Mouse (Mus musculus) neural tube, embryonic 10.5 days (tissue): ENCODE measurements around the gene Cbr4.

Experiments
- DNase-seq: peaks from one replicate; pipeline ENCODE4 v3.0.0-alpha.2; 2017; ENCODE audit warnings: low spot score; ENCODE audit errors: extremely low spot score

The Cbr4 gene

DNA sequence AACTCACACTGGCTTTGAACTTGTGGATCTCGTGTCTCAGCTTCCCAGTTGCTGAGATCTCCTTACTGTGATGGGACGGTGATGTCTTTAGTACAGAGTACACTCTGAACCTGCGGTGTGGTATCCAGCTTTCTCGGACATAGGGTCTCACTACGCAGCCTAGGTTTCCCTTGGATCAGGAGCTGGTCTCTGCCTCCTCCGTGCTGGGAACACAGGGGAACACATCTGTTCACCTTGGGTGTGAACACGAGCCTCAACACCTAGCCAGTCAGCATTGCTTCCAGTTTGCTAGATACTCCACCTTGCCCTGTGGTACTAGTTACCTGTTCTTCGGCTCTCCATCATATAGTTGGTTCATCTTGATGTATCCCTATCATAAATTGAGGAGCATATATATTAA is 1.1 kb downstream of the Cbr4 start:
- DNase-seq: no peak

DNA sequence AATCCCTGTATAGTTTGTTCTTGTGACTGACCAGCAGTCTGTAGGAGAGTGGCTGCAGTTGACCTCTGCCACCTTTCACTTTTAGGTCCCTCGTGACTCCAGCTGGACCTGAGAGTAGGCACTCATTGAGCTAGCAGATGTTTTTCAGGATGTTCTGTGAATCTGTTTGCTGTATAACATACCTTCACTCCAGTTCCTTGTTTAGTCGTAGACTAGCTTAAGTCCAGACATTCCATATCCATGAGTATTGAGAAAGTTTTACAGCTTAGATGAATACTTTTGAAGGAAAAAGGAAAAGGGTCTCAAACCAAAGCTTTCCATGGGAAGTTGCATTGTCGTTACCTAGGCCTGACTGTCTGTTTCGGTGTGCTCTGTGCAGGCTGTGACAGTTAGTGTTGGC is 9.6 kb downstream of the Cbr4 start:
- DNase-seq: no peak

DNA sequence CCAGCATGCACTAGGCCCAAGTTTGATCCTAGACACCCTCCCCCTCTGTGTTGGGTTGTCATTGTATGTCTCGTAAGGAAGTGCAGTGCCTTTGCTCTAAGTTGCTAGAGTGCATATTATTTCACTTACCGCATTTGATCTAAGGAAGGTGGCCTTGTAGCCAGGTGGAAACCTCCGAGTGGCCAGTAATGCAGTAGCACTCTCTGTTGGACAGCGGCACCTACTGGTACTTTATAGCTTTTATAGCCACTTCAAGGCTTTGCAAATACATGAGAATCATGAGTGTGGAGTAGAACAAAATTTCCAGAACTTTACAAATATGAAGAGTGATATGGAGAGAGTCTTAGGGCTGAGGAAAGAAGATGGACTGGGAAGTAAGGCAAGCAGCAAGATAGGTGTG is 11.5 kb downstream of the Cbr4 start:
- DNase-seq: no peak

DNA sequence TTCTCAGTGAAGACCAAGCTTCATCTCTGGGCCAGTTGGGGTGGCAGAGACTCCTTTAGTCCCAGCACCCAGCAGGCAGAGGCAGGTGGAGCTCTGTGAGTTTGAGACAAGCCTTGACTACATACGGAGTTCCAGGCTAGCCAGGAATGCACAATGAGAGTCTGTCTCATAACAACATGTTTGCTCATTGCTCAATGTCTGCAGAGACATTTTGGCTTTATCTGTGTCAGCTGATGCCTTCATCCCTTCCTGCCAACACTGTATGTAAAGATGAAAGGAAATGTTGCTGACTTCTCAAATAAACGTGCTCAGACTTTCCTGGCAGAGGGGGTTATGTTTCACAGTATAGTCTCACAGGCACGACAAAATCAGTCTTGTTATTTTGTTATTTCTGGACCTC is 13.4 kb downstream of the Cbr4 start:
- DNase-seq: no peak

DNA sequence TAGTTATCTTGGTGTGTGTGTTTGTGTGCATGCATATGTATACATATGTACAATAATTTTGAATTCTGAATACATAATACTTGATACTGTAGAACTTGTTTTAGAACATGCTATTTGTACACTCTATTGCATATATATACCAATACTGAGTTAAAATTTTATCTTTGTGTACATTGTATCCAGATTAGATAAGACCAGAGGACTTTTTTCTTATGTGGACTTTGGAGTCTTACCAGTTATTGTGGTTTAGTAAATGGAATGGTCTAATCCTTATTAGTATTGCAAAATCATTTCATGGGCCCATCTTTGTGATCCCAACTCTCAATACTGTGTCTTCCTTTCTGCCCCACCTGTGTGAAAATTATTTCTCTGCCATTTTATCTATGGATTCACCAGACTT is 14.7 kb downstream of the Cbr4 start:
- DNase-seq: no peak

DNA sequence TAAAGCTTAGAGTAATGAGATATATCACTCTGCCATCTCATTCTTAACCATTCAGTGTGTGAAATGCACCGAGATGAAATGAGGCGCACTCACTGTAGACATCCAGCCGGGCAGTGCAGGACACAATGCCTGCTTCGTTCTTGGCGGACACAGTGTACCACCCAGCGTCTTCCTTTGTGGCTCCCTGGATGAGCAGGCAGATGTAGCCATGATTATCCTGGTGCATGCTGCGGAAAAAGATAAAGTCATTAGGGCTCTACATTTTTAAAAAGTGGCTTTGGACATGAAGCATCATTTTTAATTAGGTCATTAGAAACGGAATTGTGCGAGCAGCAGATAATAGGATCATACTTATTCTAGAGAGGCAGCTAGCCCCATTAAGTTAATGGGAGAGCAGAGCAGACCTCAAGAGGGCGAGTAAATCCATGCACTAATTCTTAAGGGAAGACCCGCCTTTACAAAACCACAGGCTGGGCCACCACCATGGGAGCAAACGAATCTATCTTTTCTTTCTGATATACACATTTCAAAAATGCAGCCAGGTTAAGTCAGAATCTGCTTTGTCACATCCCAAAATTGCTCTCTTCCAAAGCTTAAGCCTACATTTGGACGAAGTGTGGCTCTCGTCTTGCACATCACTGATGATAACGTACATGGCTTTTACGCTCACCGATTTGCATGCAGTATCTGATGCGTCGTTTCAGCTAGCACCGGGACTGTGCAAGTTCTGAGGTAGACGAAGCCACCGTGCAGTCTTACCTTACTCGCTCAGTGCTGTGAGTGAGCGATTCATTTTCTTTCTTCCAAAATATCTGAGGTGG is 27.8 kb downstream of the Cbr4 start:
- DNase-seq: no peak

DNA sequence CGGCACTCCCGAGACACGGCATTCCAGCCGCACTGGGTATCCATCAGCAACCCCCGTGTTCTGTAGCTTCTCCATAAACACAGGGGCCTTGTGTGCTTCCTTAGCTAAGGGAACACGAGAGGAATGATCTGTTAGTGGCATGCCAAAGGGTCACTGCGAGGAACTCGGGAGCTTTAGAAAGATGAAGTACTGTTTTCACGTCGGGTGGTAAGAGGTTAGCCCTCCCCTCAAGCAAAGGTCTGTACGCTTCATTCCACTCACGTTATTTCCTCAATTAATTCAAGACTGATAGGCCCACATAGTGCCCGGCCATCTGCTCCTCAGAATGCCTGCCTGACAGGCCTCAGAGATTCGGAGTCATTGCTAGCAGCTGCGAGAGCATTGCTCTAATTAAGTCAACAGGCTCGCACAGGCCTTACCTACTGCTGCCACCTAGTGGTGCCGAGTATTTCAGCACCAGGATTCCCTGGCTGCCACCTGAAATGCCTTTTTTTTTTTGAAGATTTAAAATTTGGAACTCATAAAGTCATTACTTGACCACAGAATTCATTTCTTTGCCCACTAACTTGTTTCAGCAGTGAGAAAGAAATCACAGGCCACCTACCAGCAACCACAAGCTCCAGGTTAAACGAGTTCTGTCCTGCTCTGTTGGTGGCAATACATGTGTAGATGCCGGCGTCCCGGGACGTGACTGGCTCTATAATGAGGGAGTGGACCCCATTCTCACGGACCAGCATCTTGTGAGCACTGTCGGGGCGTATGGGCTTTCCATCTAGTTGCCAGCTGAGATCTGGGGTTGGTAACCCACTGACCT is 28.6 kb downstream of the Cbr4 start:
- peak; percentile 86 for DNase-seq

DNA sequence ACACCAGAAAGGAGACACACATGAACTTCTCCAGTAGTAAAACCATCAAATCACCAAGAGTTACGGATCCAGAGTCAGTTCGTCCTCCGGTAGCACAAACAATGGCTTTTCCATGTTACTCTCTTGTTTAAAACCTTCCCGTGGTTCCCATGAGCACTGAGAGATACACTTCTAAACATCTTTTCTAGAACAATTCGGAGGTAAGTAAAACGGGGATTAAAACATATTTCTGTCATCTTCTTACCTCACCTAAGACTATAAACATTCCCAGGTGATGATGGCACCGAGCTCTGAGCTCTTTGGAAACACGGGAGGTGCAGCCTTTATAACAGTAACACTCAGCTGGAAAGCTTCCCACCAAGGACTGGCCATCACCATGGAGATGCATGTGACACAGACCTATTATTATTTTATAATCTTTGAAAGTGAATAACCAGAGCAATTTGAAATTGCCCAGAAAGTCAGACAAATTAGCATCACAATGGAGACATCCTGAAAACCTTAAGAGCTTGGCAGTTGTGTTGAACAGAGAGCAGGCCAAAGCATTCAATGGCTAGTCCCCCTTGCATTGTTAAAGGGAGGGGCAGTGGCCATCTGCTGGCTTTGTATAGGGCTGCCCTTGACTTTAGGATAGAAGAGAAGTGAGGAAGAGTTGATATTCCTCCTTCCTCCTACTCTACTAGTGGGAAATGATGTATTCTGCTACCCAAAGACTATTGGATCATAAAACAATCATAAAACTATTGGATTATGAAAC is 29.4 kb downstream of the Cbr4 start:
- DNase-seq: no peak

DNA sequence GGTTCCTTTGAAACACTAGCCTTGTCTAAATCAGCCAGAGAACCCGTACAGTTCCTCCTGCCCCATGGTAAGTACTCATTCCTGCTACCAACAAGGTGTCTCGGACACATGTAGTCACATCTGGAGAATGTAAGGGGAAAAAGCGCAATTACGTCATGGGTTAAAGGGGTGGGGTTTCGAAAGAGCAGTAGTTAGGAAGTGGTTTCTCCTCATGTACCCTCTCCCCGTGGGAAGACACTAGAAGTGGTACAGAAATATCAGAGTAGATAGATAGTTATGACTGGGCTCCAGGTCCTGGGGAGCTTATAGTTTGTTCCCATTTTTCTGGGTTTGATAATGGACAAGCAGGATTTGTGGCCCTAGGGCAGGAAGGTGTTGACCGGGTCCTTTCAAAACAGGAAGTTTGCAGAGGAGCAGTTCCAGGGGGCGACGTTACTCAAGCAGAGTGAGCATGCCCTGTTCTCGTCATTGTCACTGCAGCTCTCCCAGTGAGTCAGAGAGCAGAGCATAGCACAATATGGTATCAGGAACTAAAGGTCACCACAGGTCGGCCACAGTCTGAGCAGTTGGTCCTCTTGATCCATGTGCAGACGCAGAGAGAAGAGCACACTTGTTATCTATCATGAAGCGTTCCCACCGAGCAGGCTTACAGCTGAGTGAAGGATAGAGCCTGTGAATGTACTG is 30.1 kb downstream of the Cbr4 start:
- DNase-seq: no peak

DNA sequence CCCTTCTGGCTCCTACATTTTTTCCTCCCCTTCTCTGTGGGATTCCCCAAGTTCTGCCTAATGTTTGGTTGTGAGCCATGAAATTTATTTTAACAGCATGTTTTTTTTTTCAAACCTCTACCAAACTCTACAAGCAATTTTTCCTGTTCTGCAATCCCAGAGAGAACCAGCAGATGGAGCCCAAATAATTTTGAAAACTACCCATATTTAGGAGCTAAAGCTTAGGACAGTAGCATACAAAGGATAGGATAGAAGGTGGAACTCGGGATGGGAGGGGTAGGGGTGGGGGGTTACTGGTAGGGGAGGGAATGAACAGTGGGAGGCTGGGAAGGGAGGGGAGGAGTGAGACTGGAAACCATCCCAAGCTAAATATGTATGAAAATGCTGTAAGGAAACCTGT is 34.6 kb downstream of the Cbr4 start:
- DNase-seq: no peak

DNA sequence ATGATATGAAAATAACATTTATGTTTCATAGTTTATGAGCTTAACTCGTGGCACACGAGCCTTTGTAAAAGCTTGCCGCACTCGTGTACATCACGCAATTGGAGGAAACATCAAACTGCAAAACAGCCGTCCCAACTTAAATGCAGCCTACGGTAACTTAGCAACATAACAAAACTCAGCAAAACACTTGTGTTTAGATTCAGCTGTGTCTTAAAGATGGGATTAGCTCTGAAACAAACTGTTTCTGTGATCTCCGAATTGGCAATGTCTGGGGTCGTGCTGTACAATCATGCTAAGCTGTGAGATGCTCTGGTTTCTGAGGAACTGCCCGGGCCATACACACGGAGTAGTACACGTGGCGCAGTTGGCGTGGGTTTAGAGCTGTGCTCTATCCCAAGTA is 39.5 kb downstream of the Cbr4 start:
- DNase-seq: no peak

DNA sequence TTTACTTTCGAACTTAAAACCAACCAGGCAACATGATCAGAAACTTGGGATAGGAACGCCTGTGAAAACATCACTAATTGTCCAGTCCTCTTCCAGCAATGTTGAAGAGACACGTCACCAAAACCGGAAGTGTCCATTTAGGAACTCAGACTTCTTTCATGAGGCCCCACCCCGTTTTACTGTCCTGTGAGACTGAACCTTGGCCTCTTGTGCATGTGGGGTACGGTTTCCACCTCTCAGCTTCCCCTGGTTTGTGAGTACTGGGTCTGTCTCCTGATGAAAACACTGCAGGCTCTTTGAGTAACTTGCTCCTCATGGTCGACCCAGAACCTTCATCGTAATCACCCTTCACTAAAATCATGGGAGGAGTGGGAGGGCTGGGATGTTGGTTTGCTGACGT is 40.7 kb downstream of the Cbr4 start:
- DNase-seq: no peak

DNA sequence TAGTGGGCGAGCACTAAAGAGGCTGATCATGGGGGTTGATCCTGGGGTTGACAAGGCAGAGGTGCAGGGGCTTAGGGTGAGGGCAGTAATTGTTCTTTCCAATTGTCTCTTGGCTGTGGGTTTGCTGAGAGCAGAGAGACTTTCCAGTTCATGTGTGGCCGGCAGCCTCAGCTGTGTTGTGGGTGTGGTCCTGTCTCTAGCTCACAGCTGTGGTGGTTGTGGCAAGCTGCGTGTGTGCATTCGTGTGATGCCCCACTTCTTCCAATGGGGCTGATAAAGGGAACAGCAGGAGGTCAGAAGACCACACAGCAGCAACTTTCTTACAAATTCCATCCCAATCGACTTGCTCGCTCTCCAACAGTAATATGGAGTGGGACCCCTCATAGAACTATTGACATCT is 41.1 kb downstream of the Cbr4 start:
- no peak for DNase-seq

DNA sequence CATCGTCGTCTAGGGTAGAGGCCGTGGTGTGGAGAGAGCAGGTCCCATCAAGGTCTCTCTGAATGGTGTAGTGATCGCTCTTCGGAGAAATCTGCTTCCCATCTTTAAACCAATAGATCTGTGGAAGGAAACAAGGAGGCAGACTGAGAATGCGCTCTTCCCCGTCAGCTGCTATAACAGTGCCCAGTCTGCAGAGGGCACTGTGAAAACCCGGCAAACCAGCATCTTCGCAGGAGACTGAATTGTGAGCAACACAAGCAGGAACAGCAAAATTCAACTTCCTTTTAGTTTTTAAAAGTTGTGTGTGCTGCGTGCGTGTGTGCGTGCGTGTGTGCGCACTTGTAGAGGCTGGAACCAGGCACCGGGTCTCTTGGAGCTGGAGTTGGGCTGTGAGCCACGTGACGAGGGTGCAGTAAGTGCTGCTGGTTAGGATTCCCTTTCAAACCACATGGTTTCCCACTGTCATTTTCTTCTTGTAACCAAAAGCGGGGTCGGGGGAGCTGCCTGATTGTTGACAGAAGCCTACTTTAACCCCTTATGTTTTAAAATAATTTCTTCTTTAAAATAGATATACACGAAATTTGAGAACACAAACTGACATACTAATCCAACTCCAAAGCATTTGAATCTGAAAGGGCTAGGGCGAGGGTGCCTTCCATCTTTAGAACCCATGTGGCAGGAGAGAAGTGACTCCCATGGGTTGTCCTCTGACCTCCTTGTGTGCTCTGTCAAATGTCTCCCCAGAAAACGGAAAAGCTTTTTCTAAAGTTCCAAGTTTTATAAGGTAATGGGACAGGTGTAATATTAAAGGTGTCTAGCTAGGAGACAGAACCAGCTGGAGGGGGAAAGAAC is 44.6 kb downstream of the Cbr4 start:
- no peak for DNase-seq

DNA sequence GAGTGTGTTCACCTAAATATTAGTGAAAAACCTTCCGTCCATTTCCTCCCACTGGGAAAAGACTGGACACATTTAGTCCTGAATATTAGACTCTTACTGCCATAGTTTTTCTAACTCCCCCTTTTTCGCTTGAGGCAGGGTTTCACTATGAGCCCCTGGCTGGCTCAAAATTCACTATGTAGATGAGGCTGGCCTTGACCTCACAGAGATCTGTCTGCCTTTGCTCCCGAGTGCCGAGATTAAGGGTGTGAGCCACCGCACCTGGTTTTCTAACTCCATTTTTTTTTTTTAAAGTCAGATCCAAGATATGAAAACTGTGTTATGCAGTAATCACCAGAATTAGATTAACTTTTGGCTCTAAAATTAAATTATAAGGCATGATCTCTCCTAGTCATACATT is 45.3 kb downstream of the Cbr4 start:
- DNase-seq: no peak

DNA sequence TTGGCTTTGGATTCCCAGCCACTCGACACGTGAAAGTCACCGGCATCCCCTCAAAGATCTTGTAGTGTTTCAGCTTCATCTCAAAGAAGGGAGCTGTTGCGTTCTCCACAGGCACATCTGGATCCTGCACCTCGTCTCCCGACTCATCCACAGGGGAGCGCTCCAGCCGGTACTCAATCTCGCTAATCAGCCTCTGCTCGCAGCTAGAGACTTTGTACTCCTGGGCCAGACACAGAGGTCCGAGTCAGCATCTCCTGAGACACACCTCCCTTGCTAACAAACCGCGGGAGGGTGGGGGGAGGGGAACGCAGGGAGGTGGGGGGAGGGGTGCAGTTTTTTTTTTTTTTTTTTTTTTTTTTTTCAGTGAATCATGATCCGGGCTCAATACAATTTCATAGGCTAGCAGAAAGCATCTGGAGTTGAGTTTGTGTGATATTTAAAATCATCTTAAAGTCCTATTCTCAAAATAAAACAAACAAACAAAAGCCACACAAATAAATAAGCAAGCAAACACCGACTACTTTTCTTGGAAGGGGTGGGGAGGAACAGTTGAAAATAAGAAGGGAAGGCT is 45.9 kb downstream of the Cbr4 start:
- no peak for DNase-seq

DNA sequence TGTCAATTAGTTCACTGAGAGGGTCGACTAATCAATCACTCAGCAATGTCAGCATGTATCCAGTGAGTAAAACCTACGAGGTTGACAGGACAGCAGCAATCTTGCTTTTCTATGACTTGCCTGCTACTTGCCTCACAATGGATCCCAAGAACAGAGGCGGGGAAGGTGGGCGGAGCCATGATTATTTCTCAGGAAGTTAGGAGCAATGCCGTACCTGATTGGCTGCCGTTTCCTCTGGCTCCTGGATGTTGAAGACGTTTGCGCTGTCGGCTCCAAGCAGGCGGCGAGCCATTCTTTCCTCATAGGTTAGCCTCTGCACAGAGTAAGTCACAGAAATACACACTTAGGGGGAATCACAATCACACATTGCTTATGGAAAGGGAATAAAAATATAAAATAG is 47.9 kb downstream of the Cbr4 start:
- no peak for DNase-seq

DNA sequence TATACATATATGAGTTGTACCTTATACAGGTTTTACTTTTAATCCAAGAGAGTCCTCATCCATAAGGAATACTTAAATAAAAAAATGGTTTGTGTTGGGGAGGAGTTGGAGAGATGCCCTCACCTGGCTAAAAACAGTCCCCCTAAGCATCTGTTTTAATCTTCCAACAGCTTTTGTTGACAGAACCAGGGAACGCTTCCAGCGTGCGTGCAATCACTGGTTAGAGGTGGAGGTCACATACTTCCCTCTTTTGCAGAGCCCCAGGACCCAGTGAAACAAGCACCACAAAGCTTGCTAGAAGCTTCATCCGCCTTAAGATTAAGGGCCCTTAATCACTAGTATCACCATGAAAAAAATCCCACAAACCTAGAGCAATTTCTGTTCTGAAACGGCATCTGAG is 49.9 kb downstream of the Cbr4 start:
- no peak for DNase-seq

DNA sequence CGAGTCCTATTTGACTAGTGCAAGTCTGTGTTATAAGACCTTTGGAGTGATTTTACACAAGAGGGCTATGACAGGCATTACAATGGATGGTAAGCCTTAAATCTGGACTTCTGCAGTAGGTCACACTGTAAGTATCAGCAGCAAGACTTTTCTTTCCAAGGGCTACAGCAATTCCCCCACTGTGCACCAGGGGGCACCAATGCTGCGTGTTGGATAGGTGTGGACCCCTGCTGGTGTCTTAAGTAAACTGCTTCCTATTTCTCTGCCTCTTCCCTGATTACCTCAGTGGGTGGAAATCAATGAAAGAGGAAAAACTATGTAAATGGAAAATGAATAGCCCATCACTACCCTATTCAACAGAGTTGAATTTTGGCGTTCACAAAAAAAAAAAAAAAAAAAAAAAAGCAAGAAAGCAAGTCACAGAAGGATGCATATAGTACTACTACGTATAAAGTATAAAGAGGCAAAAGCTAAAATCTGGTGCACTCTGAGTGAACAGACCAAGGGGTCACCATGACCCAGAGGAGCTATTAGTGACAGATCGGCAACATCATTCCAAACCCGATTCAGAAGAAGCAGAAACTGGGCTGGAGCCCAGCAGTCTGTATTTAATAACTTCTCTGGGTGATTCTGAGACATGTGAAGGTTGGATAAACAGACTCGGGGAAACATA is 52.4 kb downstream of the Cbr4 start:
- peak; percentile 88 for DNase-seq

DNA sequence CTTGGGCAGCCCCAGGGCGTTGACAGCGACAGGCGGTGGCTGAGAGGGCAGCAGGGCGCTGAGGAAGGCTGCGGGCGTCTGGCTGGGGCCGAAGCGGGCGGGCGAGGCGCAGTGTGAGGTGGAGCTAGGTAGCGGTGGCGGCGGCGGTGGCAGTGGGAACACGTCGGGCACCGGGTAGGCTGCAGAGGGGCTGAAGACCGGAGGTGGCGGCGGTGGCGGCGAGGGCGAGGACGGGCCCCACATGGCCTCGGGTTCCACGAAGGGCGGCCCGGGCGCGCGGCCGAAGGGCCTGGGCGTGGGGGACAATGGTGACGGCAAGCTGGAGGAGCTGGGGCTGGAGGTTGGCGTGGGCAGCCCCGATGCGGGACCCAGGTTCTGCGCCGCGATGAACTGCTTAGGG is 62.1 kb downstream of the Cbr4 start:
- DNase-seq: no peak
